Mouse (Mus musculus): ENCODE data around the gene Olfr24. TPM values are rescaled to one million over a fixed set of nuclear protein-coding genes. Genes with fewer than 3 reads are reported as not detected.
"Not testable (repeated sequence)": the region's sequence is repeated elsewhere in the genome, so short reads cannot be mapped to it uniquely, and the experiment has no call there.

The Olfr24 gene
- polyA plus RNA-seq (2015; fragmentation: Nextera tagmentation; extraction: Ambion mirVana), result not detected in 2 replicates

- no peak within 1 kb of the TSS for H3K4me3 ChIP-seq
- H3K9ac ChIP-seq, result no peak within 1 kb of the TSS
- no peak for ATAC-seq (ENCODE audit: insufficient number of reproducible peaks, low FRiP score, low TSS enrichment, low read depth)
- H3K9me3 ChIP-seq, result no peaks in the 10 kb centered on the region
- no peaks in the 10 kb centered on the region for H3K36me3 ChIP-seq
- no peaks in the 10 kb centered on the region for H3K4me1 ChIP-seq
- H3K27ac ChIP-seq, result no peak within 1 kb of the TSS
- H3K27me3 ChIP-seq, result no peaks in the 10 kb centered on the region
- no peak within 1 kb of the TSS for H3K4me2 ChIP-seq
Observed at GRCm38 (mm10) chr9:18763896-18764295, at the start of gene Olfr24. Olfr24 (minus strand) TSS chr9:18763996.

GRCm38 (mm10) chr9:18785316-18785715, 21.5 kb upstream of the Olfr24 start:
- 55% methylated on average over 7 of the region's 7 CpGs for WGBS
- Histone ChIP-seq H3K9ac (no peak overlapping the region), H3K4me3 (no peak overlapping the region), H3K4me1 (no peaks in the 10 kb centered on the region), H3K4me2 (no peak overlapping the region), H3K27ac (no peak overlapping the region), H3K27me3 (no peaks in the 10 kb centered on the region), H3K9me3 (no peaks in the 10 kb centered on the region), H3K36me3 (no peaks in the 10 kb centered on the region)
- ATAC-seq (ENCODE audit: insufficient number of reproducible peaks, low FRiP score, low TSS enrichment, low read depth), result no peak

GRCm38 (mm10) chr9:18779476-18779875, 15.7 kb upstream of the Olfr24 start:
- Histone ChIP-seq H3K36me3 (no peaks in the 10 kb centered on the region), H3K9me3 (no peaks in the 10 kb centered on the region), H3K4me1 (no peaks in the 10 kb centered on the region), H3K27me3 (no peaks in the 10 kb centered on the region), H3K4me2 (no peak overlapping the region), H3K4me3 (no peak overlapping the region), H3K27ac (no peak overlapping the region), H3K9ac (no peak overlapping the region)
- ATAC-seq (ENCODE audit: insufficient number of reproducible peaks, low FRiP score, low TSS enrichment, low read depth), result no peak; the same call in 1 of the 2 replicates
- 69% methylated on average over 24 of the region's 24 CpGs for WGBS

- no peak for ATAC-seq (ENCODE audit: insufficient number of reproducible peaks, low FRiP score, low TSS enrichment, low read depth)
- 80% methylated on average over 1 of the region's 1 CpGs for WGBS
- Histone ChIP-seq H3K4me1 (no peaks in the 10 kb centered on the region), H3K4me2 (no peak overlapping the region), H3K27me3 (no peaks in the 10 kb centered on the region), H3K9ac (no peak overlapping the region), H3K9me3 (no peaks in the 10 kb centered on the region), H3K27ac (no peak overlapping the region), H3K36me3 (no peaks in the 10 kb centered on the region), H3K4me3 (no peak overlapping the region)
Observed at GRCm38 (mm10) chr9:18778981-18779380, 15.2 kb upstream of the Olfr24 start.

GRCm38 (mm10) chr9:18755595-18755994, 8.2 kb downstream of the Olfr24 start:
- Histone ChIP-seq H3K9me3 (no peaks in the 10 kb centered on the region), H3K4me1 (no peaks in the 10 kb centered on the region), H3K36me3 (no peaks in the 10 kb centered on the region), H3K9ac (no peak overlapping the region), H3K27ac (no peak overlapping the region), H3K4me2 (no peak overlapping the region), H3K27me3 (no peaks in the 10 kb centered on the region), H3K4me3 (no peak overlapping the region)
- 58% methylated on average over 1 of the region's 1 CpGs for WGBS
- no peak for ATAC-seq (ENCODE audit: insufficient number of reproducible peaks, low FRiP score, low TSS enrichment, low read depth)

- Histone ChIP-seq H3K36me3 (no peaks in the 10 kb centered on the region), H3K9ac (no peak overlapping the region), H3K4me3 (no peak overlapping the region), H3K4me2 (no peak overlapping the region), H3K27ac (no peak overlapping the region), H3K4me1 (no peaks in the 10 kb centered on the region), H3K9me3 (no peaks in the 10 kb centered on the region), H3K27me3 (no peaks in the 10 kb centered on the region)
- no peak for ATAC-seq (ENCODE audit: insufficient number of reproducible peaks, low FRiP score, low TSS enrichment, low read depth)
- WGBS, result 15% methylated on average over 5 of the region's 5 CpGs
Observed at GRCm38 (mm10) chr9:18744639-18745038, 19.2 kb downstream of the Olfr24 start.

GRCm38 (mm10) chr9:18734177-18734576, 29.6 kb downstream of the Olfr24 start:
- not testable (repeated sequence) for H3K4me1 ChIP-seq; H3K9ac ChIP-seq; ATAC-seq (ENCODE audit: insufficient number of reproducible peaks, low FRiP score, low TSS enrichment, low read depth); H3K4me3 ChIP-seq; H3K27ac ChIP-seq; H3K36me3 ChIP-seq; H3K27me3 ChIP-seq; H3K4me2 ChIP-seq; H3K9me3 ChIP-seq
- 74% methylated on average over 2 of the region's 2 CpGs for WGBS

- no peak overlapping the region for H3K9ac ChIP-seq
- H3K36me3 ChIP-seq, result no peaks in the 10 kb centered on the region
- H3K27me3 ChIP-seq, result no peaks in the 10 kb centered on the region
- no peaks in the 10 kb centered on the region for H3K4me1 ChIP-seq
- no peak for ATAC-seq (ENCODE audit: insufficient number of reproducible peaks, low FRiP score, low TSS enrichment, low read depth)
- 32% methylated on average over 4 of the region's 4 CpGs for WGBS
- no peaks in the 10 kb centered on the region for H3K9me3 ChIP-seq
- H3K4me3 ChIP-seq, result no peak overlapping the region
- H3K27ac ChIP-seq, result no peak overlapping the region
- H3K4me2 ChIP-seq, result no peak overlapping the region
Observed at GRCm38 (mm10) chr9:18722712-18723099, 41.1 kb downstream of the Olfr24 start.

- ATAC-seq (ENCODE audit: insufficient number of reproducible peaks, low FRiP score, low TSS enrichment, low read depth), result no peak
- WGBS, result 19% methylated on average over 6 of the region's 6 CpGs
- Histone ChIP-seq H3K4me2 (no peak overlapping the region), H3K9ac (no peak overlapping the region), H3K27me3 (no peaks in the 10 kb centered on the region), H3K4me3 (no peak overlapping the region), H3K36me3 (no peaks in the 10 kb centered on the region), H3K4me1 (no peaks in the 10 kb centered on the region), H3K27ac (no peak overlapping the region), H3K9me3 (no peaks in the 10 kb centered on the region)
Observed at GRCm38 (mm10) chr9:18721931-18722711, 41.7 kb downstream of the Olfr24 start.

- Histone ChIP-seq H3K4me1 (no peaks in the 10 kb centered on the region), H3K9me3 (no peaks in the 10 kb centered on the region), H3K4me3 (no peak overlapping the region), H3K36me3 (no peaks in the 10 kb centered on the region), H3K4me2 (no peak overlapping the region), H3K9ac (no peak overlapping the region), H3K27ac (no peak overlapping the region), H3K27me3 (no peaks in the 10 kb centered on the region)
- ATAC-seq (ENCODE audit: insufficient number of reproducible peaks, low FRiP score, low TSS enrichment, low read depth), result no peak
- WGBS, result 7% methylated on average over 2 of the region's 2 CpGs
Observed at GRCm38 (mm10) chr9:18721011-18721410, 42.8 kb downstream of the Olfr24 start.

GRCm38 (mm10) chr9:18705628-18706027, 58.2 kb downstream of the Olfr24 start:
- Histone ChIP-seq H3K4me1 (no peaks in the 10 kb centered on the region), H3K4me2 (no peak overlapping the region), H3K9me3 (no peaks in the 10 kb centered on the region), H3K9ac (no peak overlapping the region), H3K27me3 (no peaks in the 10 kb centered on the region), H3K27ac (no peak overlapping the region), H3K36me3 (no peaks in the 10 kb centered on the region), H3K4me3 (no peak overlapping the region)
- ATAC-seq (ENCODE audit: insufficient number of reproducible peaks, low FRiP score, low TSS enrichment, low read depth), result no peak
